Mouse (Mus musculus) thymus, postnatal 10 days (tissue): ENCODE measurements around the gene Tent4a.

ENCODE experiments used
- DNase-seq, 2 experiments: peaks; one replicate each; pipeline ENCODE4 v3.0.0; 2021; ENCODE audit warnings: low spot score in 2 of 2

Gene Tent4a

GRCm38 (mm10) chr13:69547488-69548180 is 13.2 kb upstream of the Tent4a start:
- DNase-seq: no peak

GRCm38 (mm10) chr13:69545019-69545418 is 10.6 kb upstream of the Tent4a start:
- peak; percentile 41 to 63 for DNase-seq

GRCm38 (mm10) chr13:69543595-69543994 is 9.2 kb upstream of the Tent4a start:
- no peak for DNase-seq

GRCm38 (mm10) chr13:69542571-69543352 is 8.3 kb upstream of the Tent4a start:
- no peak for DNase-seq

- no peak for DNase-seq
These were observed 7.4 kb upstream of the Tent4a start for GRCm38 (mm10) chr13:69541776-69542175.

- no peak for DNase-seq
These were observed 6.8 kb upstream of the Tent4a start for GRCm38 (mm10) chr13:69541209-69541608.

- DNase-seq: no peak
These were observed 3.9 kb upstream of the Tent4a start for GRCm38 (mm10) chr13:69538327-69538726.

GRCm38 (mm10) chr13:69537366-69537765 is 2.9 kb upstream of the Tent4a start:
- no peak for DNase-seq

GRCm38 (mm10) chr13:69536021-69536420 is 1.6 kb upstream of the Tent4a start:
- DNase-seq: no peak

GRCm38 (mm10) chr13:69534654-69535551 is 486 bp upstream of the Tent4a start:
- DNase-seq: peak; percentile 96 to 99

GRCm38 (mm10) chr13:69533405-69534333 is 748 bp downstream of the Tent4a start, which contains the start of gene Nsun2:
Gene Nsun2, plus strand, starts transcription at chr13:69533746.
- DNase-seq: peak; percentile 35 to 49

GRCm38 (mm10) chr13:69532893-69533404 is 1.5 kb downstream of the Tent4a start:
- DNase-seq: no peak

- DNase-seq: peak in 1 of 2 experiments; percentile 19
These were observed 2.1 kb downstream of the Tent4a start for GRCm38 (mm10) chr13:69532101-69532892.

GRCm38 (mm10) chr13:69531431-69531830 is 3.0 kb downstream of the Tent4a start:
- no peak for DNase-seq

- DNase-seq: no peak
These were observed 3.5 kb downstream of the Tent4a start for GRCm38 (mm10) chr13:69530951-69531350.

- no peak for DNase-seq
These were observed 4.3 kb downstream of the Tent4a start for GRCm38 (mm10) chr13:69530156-69530555.

- DNase-seq: no peak
These were observed 5.9 kb downstream of the Tent4a start for GRCm38 (mm10) chr13:69528531-69528930.

- DNase-seq: no peak
These were observed 8.6 kb downstream of the Tent4a start for GRCm38 (mm10) chr13:69525867-69526266.

- DNase-seq: no peak
These were observed 10.3 kb downstream of the Tent4a start for GRCm38 (mm10) chr13:69524158-69524530.
